Mouse (Mus musculus) MEL (cell line): Measurements from ENCODE around the gene Gm45337.

Experiments
- CTCF ChIP-seq, 3 experiments: IDR thresholded peaks in 2 of 3; conservative IDR thresholded peaks in 1 of 3; 2 replicates each; pipeline ENCODE4 v1.5.1; 2011 to 2012; ENCODE audit warnings: low read length in 3 of 3, low read depth in 2 of 3, mild to moderate bottlenecking in 2 of 3, improper control_type of control experiment in 1 of 3, inconsistent platforms in 1 of 3, mixed read lengths in 1 of 3, moderate library complexity in 1 of 3; ENCODE audit not compliant: control insufficient read depth in 1 of 3, insufficient read depth in 1 of 3, poor library complexity in 1 of 3, severe bottlenecking in 1 of 3
- EP300 ChIP-seq, 2 experiments: IDR thresholded peaks; 2 replicates each; pipeline ENCODE4 v1.6.1; 2011; ENCODE audit warnings: improper control_type of control experiment in 2 of 2, low read length in 2 of 2, low read depth in 1 of 2, mild to moderate bottlenecking in 1 of 2
- MAZ ChIP-seq: IDR thresholded peaks from 2 replicates; pipeline ENCODE4 v1.6.1; 2012; ENCODE audit warnings: low read depth, mild to moderate bottlenecking, inconsistent platforms, low read length, improper control_type of control experiment
- POLR2A ChIP-seq, 2 experiments: IDR thresholded peaks; 2 replicates each; pipeline ENCODE4 v1.6.1; 2011 to 2012; ENCODE audit warnings: low read length in 2 of 2, mild to moderate bottlenecking in 2 of 2, control low read depth in 1 of 2, improper control_type of control experiment in 1 of 2, low read depth in 1 of 2, moderate library complexity in 1 of 2; ENCODE audit not compliant: control insufficient read depth in 1 of 2, insufficient read depth in 1 of 2, poor library complexity in 1 of 2
- TAL1 ChIP-seq: IDR thresholded peaks from 2 replicates; pipeline ENCODE4 v1.6.1; 2012; ENCODE audit warnings: mild to moderate bottlenecking, inconsistent platforms, low read length, moderate library complexity, mixed read lengths
- TBP ChIP-seq: IDR thresholded peaks from 2 replicates; pipeline ENCODE4 v1.8.0; 2011; ENCODE audit warnings: low read depth, low read length, improper control_type of control experiment

DNA sequence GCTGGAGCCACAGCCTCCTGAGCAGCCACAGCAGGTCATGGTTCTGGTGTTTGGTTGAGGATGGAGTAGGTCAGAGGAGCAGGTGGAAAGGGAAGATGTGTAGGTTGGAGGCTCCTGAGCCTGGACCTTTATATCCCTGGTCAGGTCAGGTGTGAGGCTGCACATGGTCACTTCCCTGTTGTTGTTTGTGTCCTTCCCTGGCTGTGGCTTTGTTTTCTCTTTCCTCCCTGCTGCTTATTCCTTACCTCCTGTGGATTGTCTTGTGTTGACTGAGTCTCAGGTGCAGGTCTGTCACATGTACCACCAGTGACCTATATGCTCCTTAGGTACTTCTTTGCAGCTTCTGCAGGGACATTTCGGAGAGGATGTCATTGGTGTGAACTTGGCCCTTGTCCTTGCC lies at the start of gene Gm45337:
- TF ChIP-seq POLR2A (IDR thresholded peaks at IDR 0.05; ENCODE audit: control insufficient read depth in 1 of 2, insufficient read depth in 1 of 2, low read depth in 1 of 2, low read length in 2 of 2, poor library complexity in 1 of 2): no peak
- no peak for TF ChIP-seq CTCF (IDR thresholded peaks at IDR 0.05 in 2 of 3, conservative IDR thresholded peaks at IDR 0.05 in 1 of 3; ENCODE audit: control insufficient read depth in 1 of 3, insufficient read depth in 1 of 3, low read depth in 2 of 3, low read length in 3 of 3, poor library complexity in 1 of 3, severe bottlenecking in 1 of 3)
- no peak for TF ChIP-seq MAZ
- TF ChIP-seq EP300 (IDR thresholded peaks at IDR 0.05; ENCODE audit: low read depth in 1 of 2, low read length in 2 of 2): no peak
- TF ChIP-seq TBP: no peak
- TF ChIP-seq TAL1: no peak
